Mouse (Mus musculus) MEL (cell line): ENCODE measurements at regions not wholly inside any gene's neighbourhood (a gene's known extent, or its start where the extent isn't known, plus 50 kb on each side); places are given as distances from the start of the nearest gene placed in this dataset.

Source experiments
- DNase-seq: peaks from one replicate; pipeline ENCODE4 v3.0.0; 2011; ENCODE audit warnings: low read depth, low spot score
- H3K27ac ChIP-seq: 2 replicates; pipeline ENCODE4 v1.5.1; 2012; ENCODE audit warnings: low read depth, mild to moderate bottlenecking, control low read depth, low read length, moderate library complexity; ENCODE audit not compliant: control insufficient read depth
- H3K27me3 ChIP-seq, 2 experiments: fragments of 150-350 bp in 1 of 2; sonication (generic) in 1 of 2; 2 replicates each; pipeline ENCODE4 v1.6.1; 2012; ENCODE audit warnings: low read length in 2 of 2, mild to moderate bottlenecking in 2 of 2, improper control_type of control experiment in 1 of 2, moderate library complexity in 1 of 2; ENCODE audit not compliant: insufficient read depth in 2 of 2, control insufficient read depth in 1 of 2
- H3K36me3 ChIP-seq, 2 experiments: 2 replicates each; pipeline ENCODE4 v1.6.1; 2012 to 2014; ENCODE audit warnings: low read length in 2 of 2, improper control_type of control experiment in 1 of 2, inconsistent platforms in 1 of 2, mild to moderate bottlenecking in 1 of 2; ENCODE audit not compliant: insufficient read depth in 2 of 2, control insufficient read depth in 1 of 2
- H3K4me1 ChIP-seq, 2 experiments: fragments of 150-350 bp in 1 of 2; sonication (generic) in 1 of 2; 2 replicates each; pipeline ENCODE4 v1.6.1; 2012; ENCODE audit warnings: low read length in 2 of 2, improper control_type of control experiment in 1 of 2, mild to moderate bottlenecking in 1 of 2; ENCODE audit not compliant: insufficient read depth in 2 of 2, control insufficient read depth in 1 of 2
- H3K4me3 ChIP-seq, 2 experiments: fragments of 150-350 bp in 1 of 2; sonication (generic) in 1 of 2; 2 replicates each; pipeline ENCODE4 v1.5.1; 2012; ENCODE audit warnings: low read depth in 2 of 2, low read length in 2 of 2, mild to moderate bottlenecking in 2 of 2, moderate library complexity in 2 of 2, control low read depth in 1 of 2, improper control_type of control experiment in 1 of 2; ENCODE audit not compliant: control insufficient read depth in 1 of 2, insufficient read depth in 1 of 2
- H3K79me2 ChIP-seq: 2 replicates; pipeline ENCODE4 v1.6.1; 2012; ENCODE audit warnings: mild to moderate bottlenecking, low read length, moderate library complexity; ENCODE audit not compliant: control insufficient read depth, poor library complexity, insufficient read depth
- H3K9ac ChIP-seq: 2 replicates; pipeline ENCODE4 v1.6.1; 2012; ENCODE audit warnings: low read depth, mild to moderate bottlenecking, control low read depth, low read length, moderate library complexity; ENCODE audit not compliant: control insufficient read depth, poor library complexity, severe bottlenecking
- H3K9me3 ChIP-seq: fragments of 150-350 bp; sonication (generic); replicated peaks from 2 replicates; pipeline ENCODE4 v1.6.1; 2012; ENCODE audit warnings: mild to moderate bottlenecking, low read length, improper control_type of control experiment, moderate library complexity; ENCODE audit not compliant: insufficient read depth
- CHD1 ChIP-seq: IDR thresholded peaks from 2 replicates; pipeline ENCODE4 v1.6.1; 2012; ENCODE audit warnings: low read depth, mild to moderate bottlenecking, inconsistent platforms, low read length, improper control_type of control experiment
- ELF1 ChIP-seq: IDR thresholded peaks from 2 replicates; pipeline ENCODE4 v1.6.1; 2014; ENCODE audit warnings: low read depth, mild to moderate bottlenecking, inconsistent platforms, low read length, improper control_type of control experiment, moderate library complexity
- GABPA ChIP-seq: IDR thresholded peaks from 2 replicates; pipeline ENCODE4 v1.6.1; 2012; ENCODE audit warnings: low read depth, mild to moderate bottlenecking, inconsistent platforms, low read length, improper control_type of control experiment, moderate library complexity
- GATA1 ChIP-seq: IDR thresholded peaks from 2 replicates; pipeline ENCODE4 v1.6.1; 2011; ENCODE audit warnings: low read depth, low read length, improper control_type of control experiment
- HCFC1 ChIP-seq: IDR thresholded peaks from 2 replicates; pipeline ENCODE4 v1.6.1; 2012; ENCODE audit warnings: low read depth, mild to moderate bottlenecking, inconsistent platforms, low read length, improper control_type of control experiment, moderate library complexity
- MAFK ChIP-seq: IDR thresholded peaks from 2 replicates; pipeline ENCODE4 v1.6.1; 2011; ENCODE audit warnings: low read depth, mild to moderate bottlenecking, low read length, improper control_type of control experiment, borderline replicate concordance
- MAX ChIP-seq: IDR thresholded peaks from 2 replicates; pipeline ENCODE4 v1.6.1; 2011; ENCODE audit warnings: low read length, improper control_type of control experiment
- MYC ChIP-seq: IDR thresholded peaks from 2 replicates; pipeline ENCODE4 v1.6.1; 2011; ENCODE audit warnings: low read depth, mild to moderate bottlenecking, low read length, improper control_type of control experiment, moderate library complexity
- POLR2AphosphoS5 ChIP-seq: IDR thresholded peaks from 2 replicates; pipeline ENCODE4 v1.6.1; 2012; ENCODE audit warnings: low read depth, borderline replicate concordance, mild to moderate bottlenecking, inconsistent platforms, low read length, moderate library complexity, mixed read lengths
- SIN3A ChIP-seq: IDR thresholded peaks from 2 replicates; pipeline ENCODE4 v1.6.1; 2012; ENCODE audit warnings: low read length, improper control_type of control experiment, inconsistent platforms
- TAL1 ChIP-seq: IDR thresholded peaks from 2 replicates; pipeline ENCODE4 v1.6.1; 2012; ENCODE audit warnings: mild to moderate bottlenecking, inconsistent platforms, low read length, moderate library complexity, mixed read lengths
- ZKSCAN1 ChIP-seq: IDR thresholded peaks from 2 replicates; pipeline ENCODE4 v1.6.1; 2012; ENCODE audit warnings: low read depth, mild to moderate bottlenecking, inconsistent platforms, low read length, improper control_type of control experiment, moderate library complexity

- H3K4me3 ChIP-seq = no peak overlapping the region
- H3K27ac ChIP-seq = no peak overlapping the region
- no peak overlapping the region for H3K9ac ChIP-seq
- H3K36me3 ChIP-seq = no peaks in the 10 kb centered on the region
- H3K4me1 ChIP-seq = no peaks in the 10 kb centered on the region
- TF ChIP-seq ELF1 = no peak
- no peaks in the 10 kb centered on the region for H3K79me2 ChIP-seq
- DNase-seq = no peak
- no peaks in the 10 kb centered on the region for H3K9me3 ChIP-seq
- H3K27me3 ChIP-seq = no peaks in the 10 kb centered on the region
Observed at GRCm38 (mm10) chr3:18989577-18990240, 638.8 kb downstream of the 1700064H15Rik start.

DNA sequence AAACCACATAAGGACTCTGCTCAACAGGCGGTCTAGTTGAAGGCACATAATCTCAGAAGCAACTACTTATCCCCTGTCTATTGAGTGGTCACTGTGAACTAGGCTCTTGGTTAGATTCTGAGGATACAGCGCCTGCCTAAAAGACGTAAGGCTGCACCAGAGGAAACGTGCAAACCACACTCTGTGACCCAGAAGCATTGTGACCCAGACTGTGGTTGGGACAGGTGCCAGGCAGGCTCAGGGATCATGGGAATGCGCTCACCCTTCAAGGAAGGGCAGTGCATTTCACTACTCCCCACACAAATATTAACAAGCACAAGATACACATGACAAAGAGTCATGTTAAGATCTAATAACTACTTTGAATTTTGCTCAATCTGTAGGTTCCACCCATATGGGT lies 628.3 kb downstream of the 1700064H15Rik start:
- no peak for TF ChIP-seq ZKSCAN1
- no peak for TF ChIP-seq HCFC1
- TF ChIP-seq CHD1 = no peak
- TF ChIP-seq MAX = no peak
- no peak for TF ChIP-seq POLR2AphosphoS5
- no peak for TF ChIP-seq TAL1
- Histone ChIP-seq H3K79me2 (no peaks in the 10 kb centered on the region), H3K36me3 (no peaks in the 10 kb centered on the region), H3K4me3 (no peak overlapping the region), H3K27ac (no peak overlapping the region), H3K9me3 (no peaks in the 10 kb centered on the region), H3K27me3 (no peaks in the 10 kb centered on the region), H3K4me1 (no peaks in the 10 kb centered on the region), H3K9ac (no peak overlapping the region)
- DNase-seq = no peak

DNA sequence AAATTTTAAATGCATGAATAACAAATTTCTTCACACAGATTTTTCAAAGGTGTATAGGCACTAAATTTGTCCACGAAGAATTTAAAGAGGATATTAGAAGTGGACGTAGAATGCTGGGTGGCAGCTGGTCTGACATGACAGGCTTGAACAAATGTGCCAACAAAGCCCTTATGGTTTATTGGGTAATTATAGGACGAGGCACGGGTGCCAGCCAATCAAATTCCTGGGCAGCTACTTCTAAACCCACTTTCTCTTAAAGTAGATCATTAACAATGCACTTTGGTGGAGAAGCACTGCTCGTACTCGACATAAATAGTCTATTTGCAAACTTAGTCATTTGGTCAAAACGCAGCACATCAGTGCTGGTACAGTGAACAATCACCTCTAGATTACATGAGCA lies 626.4 kb downstream of the 1700064H15Rik start:
- Histone ChIP-seq H3K79me2 (no peaks in the 10 kb centered on the region), H3K27ac (no peak overlapping the region), H3K4me3 (no peak overlapping the region), H3K9ac (no peak overlapping the region), H3K36me3 (no peaks in the 10 kb centered on the region), H3K27me3 (no peaks in the 10 kb centered on the region), H3K4me1 (no peaks in the 10 kb centered on the region), H3K9me3 (no peaks in the 10 kb centered on the region)
- no peak for DNase-seq
- no peak for TF ChIP-seq MYC
- TF ChIP-seq MAFK = no peak
- TF ChIP-seq GATA1 = no peak
- no peak for TF ChIP-seq GABPA
- no peak for TF ChIP-seq SIN3A
